Mouse (Mus musculus): ENCODE data around the gene Cdr2. TPM values are rescaled to one million over a fixed set of nuclear protein-coding genes. Genes with fewer than 3 reads are reported as not detected.
"Not testable (repeated sequence)": the region's sequence is repeated elsewhere in the genome, so short reads cannot be mapped to it uniquely, and the experiment has no call there.

Gene Cdr2
- total RNA-seq (2021) = 10 to 100 TPM; 14.3 to 17.9 TPM

DNA sequence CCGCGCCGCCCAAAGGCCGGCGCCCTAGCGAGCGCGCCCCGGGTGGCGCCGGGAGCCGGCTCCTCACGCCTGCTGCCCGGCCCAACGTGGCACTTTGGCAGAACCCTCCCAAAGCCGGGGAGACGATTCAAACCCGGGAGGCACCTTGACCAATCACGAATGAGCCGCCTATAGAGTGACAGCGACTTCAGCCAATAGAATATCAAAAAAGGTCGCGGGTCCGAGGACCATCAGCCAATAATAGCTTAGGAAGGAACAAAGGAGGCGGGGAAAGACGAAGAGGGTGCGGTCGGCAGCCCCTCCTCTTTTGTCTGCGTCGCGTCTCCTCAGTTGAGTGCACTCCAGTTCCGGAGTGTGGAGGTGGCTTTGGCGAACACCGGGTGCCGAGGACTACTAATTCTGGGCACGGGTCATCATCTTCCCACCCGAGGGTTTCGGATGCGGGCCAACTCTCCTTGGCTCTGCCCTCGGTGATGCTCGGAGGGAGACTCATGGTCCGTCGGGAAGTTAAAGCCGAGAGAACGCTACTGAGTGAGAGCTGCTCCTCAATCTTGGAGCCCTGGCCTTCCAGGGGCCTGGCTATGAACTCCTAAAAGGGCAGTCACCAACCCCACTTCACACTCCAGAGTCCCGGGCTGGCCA, at the start of gene Cdr2, which contains the start of gene Mfsd13b:
Gene Cdr2, minus strand, starts transcription at position 113 of the 642 bp plus-strand sequence.
Gene Mfsd13b, plus strand, starts transcription at position 310 of the 642 bp plus-strand sequence.
- peak; percentile 98 for DNase-seq
- intact Hi-C loops (cut with DNase I) = loop anchor here (2.0 kb wide), 1 partner anchor 52 kb away; the partner anchor contains the start of gene Mettl9

DNA sequence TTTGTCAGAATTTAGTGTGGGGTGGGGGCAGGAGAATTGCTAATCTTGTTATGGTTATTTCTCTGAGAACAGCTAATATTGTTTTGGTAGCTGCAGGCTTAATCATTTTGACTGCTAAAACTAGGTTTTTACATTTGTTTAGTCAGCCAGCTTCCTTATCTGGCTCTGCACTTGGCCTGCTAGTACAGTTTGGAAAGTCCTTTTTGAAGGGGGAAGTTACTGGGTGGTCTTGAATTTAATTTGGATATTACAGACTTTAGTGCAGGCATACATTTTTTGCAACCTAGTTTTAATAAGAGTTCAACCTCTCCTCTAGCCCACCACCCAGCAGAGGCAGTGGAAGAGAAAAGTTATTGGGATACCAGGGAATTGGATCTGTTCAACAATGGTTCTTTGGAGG, 47.8 kb upstream of the Cdr2 start:
- not testable (repeated sequence) for DNase-seq
- intact Hi-C loops (cut with DNase I) = loop anchor here (5.0 kb wide), 1 partner anchor 943 kb away; no protein-coding TSS in a partner anchor

DNA sequence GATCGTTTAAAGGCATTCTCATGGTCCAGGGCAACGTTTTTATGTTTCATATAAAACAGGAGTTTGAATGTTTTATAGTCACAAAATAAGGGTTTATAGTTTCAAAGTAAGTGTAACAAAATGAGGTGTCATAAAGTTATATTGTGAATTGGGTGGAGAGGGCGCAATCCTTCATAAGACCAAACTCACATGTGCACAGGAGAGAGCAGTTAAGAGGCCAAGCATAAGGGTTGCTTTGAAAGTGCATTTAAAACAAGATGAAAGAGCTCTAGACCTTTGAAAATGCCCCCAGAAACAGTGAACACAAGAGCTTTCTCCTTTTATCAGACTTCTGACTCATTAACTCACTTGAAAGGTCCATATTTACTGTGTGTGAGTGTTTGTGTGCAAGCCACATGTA, 44.2 kb upstream of the Cdr2 start:
- intact Hi-C loops (cut with DNase I) = no loop called here
- DNase-seq = no peak

GRCm38 (mm10) chr7:121025221-121026008, 43.3 kb upstream of the Cdr2 start:
- intact Hi-C loops (cut with DNase I) = no loop called here
- DNase-seq = no peak

DNA sequence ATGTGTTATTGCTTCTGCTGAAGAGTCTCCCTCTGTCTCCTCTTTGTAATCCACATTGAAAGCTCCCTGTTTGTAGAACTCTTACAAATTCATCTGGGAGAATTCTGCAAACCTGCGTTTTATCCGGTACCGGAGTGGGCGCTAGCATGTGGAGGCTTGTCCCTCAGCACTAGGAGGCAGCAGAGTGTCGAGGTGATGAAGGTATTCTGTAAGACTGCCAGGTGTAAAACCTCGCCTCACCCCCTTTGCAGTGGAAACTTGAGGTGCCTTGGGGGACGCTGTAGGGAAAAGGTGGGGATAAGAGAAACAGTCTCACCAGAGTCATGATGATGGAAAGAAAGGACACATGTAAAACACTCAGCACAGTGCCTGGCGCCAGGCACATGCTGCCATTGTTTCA, 38.2 kb upstream of the Cdr2 start:
- intact Hi-C loops (cut with DNase I) = loop anchor here (1.0 to 5.0 kb wide), 2 partner anchors 44 to 102 kb away; no protein-coding TSS in a partner anchor
- peak in 1 of 2 experiments; percentile 36 for DNase-seq

DNA sequence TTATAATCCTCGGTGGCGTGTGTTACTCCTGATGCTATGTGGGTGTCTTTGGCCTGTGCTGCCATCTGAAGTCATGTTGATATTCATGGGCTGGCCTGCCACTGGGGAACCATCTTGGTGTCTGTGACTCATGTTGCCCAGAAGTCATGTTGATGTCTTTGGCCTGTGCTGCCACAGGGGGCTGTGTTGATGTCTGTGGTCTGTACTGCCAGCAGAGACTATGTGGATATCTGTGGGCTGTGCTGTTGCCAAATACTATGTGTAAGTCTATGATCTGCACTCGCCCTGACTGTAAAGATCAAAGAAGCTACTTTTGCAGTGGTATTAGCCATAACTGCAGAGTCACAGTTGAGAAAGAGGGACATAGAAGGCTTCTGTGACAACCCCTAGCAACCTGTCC, 36.7 kb upstream of the Cdr2 start:
- DNase-seq = no peak
- intact Hi-C loops (cut with DNase I) = no loop called here

GRCm38 (mm10) chr7:121014486-121014885, 32.4 kb upstream of the Cdr2 start:
- no peak for DNase-seq
- intact Hi-C loops (cut with DNase I) = no loop called here

DNA sequence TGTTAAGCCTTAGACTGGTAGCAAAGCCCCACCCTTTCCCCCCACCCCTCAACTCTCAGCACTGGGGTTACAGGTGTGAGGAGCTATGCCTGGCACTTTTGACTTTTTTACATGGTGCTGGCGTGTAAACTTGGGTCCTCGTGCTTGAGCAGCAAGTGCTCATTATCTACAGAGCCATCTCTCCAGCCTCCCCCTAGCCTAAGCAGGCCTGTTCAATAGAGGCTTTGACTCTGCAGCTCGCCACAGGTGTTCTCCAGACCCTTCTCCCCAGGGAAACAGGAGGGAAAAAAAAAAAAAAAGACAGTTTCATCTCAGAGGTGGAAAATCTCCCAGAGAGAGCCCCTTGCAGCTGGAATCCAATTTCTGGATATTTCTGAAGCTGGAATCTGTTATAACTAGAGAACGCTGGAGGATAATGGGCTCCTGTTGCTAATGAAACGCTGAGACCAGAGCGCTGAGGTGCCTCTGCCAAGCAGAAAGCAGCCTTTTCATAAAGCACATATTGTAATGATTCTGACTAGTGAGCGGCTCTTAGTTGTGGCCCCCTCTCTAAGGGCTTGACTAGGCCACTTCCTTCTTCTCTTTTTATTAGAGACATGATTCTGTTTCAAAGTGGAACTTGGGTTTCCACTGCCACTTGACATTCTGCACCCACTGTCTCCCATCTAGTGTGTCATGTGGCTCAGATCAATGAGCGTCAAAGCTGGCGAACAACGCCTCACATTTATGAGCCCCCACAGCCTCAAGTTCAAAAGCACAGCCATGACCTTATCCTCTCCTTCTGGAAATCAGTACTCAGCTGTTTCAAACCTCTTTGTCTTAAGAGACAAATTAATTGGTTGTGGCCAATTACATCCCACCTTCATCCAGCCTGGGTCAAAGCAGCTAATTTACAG, 29.9 kb upstream of the Cdr2 start:
- intact Hi-C loops (cut with DNase I) = no loop called here
- DNase-seq = no peak

GRCm38 (mm10) chr7:121003793-121004418, 21.8 kb upstream of the Cdr2 start:
- intact Hi-C loops (cut with DNase I) = no loop called here
- no peak for DNase-seq

DNA sequence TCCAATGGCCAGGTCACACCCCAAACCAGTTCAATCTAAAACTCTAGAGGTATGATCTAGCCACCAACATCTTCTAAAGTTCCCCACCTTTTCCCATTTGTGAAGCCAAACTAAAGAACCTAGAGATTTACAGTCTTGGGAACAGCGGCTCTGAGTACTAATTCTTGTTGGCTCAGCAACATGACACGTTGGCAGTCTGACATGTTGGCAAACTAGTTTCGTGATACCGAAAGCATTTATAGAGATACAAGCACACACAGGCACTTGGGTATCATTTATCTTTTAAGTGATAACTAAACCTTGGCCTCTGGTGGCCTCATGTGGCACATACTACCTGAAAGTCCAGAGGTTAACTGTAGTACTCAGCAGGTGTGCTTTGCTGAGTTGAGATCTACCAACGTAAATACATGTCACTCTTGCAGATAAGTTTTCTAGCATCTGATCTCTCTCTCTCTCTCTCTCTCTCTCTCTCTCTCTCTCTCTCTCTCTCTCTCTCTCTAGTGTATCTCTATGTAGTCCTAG, 20.4 kb upstream of the Cdr2 start:
- intact Hi-C loops (cut with DNase I) = no loop called here
- DNase-seq = no peak

- intact Hi-C loops (cut with DNase I) = no loop called here
- DNase-seq = no peak
Observed at GRCm38 (mm10) chr7:121001879-121002278, 19.8 kb upstream of the Cdr2 start.

GRCm38 (mm10) chr7:121000065-121000822, 18.1 kb upstream of the Cdr2 start:
- DNase-seq = no peak
- intact Hi-C loops (cut with DNase I) = no loop called here

- intact Hi-C loops (cut with DNase I) = no loop called here
- DNase-seq = no peak
Observed at GRCm38 (mm10) chr7:120999021-120999530, 17.0 kb upstream of the Cdr2 start.

GRCm38 (mm10) chr7:120991191-120991590, 9.1 kb upstream of the Cdr2 start:
- DNase-seq = no peak
- intact Hi-C loops (cut with DNase I) = no loop called here

DNA sequence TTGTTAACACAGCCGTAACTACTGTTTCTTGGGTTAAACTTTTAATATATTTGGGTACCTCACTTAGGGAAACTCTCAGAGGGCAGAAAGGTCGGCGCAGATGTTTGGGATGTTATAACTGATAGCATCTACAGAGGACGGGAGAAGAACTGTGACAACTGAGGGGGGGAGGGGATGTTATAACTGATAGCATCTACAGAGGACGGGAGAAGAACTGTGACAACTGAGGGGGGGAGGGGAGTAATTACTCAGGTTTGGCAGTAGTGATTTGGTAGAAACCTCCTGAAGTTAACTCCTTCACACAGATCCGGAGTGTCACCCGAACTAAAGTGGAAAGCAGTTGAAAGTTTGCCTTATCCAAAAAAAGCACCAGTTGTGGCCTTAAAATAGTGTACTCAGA, 856 bp upstream of the Cdr2 start:
- intact Hi-C loops (cut with DNase I) = loop anchor here (2.0 kb wide), 1 partner anchor 52 kb away; the partner anchor contains the start of gene Mettl9
- DNase-seq = no peak

GRCm38 (mm10) chr7:120980931-120981924, 884 bp downstream of the Cdr2 start:
- DNase-seq = peak; percentile 49 to 56
- intact Hi-C loops (cut with DNase I) = no loop called here

DNA sequence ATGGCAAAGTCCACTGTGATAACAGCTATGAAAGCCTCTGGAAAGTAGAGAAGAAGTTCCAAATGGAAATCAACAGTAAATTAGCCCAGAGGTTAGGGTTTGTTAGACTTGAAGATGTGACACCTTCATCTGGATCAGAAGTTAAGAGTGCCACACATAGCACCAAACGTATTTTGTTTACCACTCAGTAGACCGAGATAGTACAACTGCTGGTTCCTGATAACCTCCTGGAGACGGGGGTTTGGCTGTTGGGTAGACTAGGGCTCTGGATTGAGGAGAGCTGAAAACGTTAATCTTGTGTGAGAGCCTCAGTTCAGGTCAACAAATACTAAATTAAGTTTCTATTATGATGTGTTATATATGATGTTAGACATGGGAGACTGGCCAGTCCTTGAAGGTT, 2.1 kb downstream of the Cdr2 start:
- DNase-seq = no peak
- intact Hi-C loops (cut with DNase I) = no loop called here

- intact Hi-C loops (cut with DNase I) = loop anchor here (5.0 kb wide), 1 partner anchor 135 kb away; the partner anchor contains the start of gene Eef2k
- DNase-seq = peak; percentile 60
Observed at GRCm38 (mm10) chr7:120977063-120977462, 5.0 kb downstream of the Cdr2 start.
